Mouse (Mus musculus): ENCODE results near the gene Gm6899.

DNA sequence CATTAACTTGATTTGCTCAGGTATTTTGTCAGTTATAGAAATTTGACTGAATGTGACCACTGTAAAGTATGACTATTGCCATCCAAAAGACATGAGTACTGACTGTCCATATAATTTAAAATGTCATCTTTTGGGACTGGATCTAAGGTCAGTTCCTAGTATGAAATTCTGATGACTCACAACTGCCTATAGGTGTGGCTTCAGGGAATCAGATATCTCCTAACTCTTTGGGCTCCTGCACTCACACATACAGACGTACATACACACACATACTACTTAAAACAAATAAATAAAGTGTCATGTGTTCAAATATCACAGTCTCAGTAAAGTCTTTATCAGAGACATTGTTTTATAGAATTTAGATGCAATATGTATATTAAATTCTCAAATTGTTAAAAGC is 5.8 kb downstream of the Gm6899 start:
- TF ChIP-seq POLR2A (IDR thresholded peaks at IDR 0.05; ENCODE audit: insufficient read depth, low read length): no peak
- no peak for TF ChIP-seq EP300 (IDR thresholded peaks at IDR 0.05; ENCODE audit: insufficient read depth, low read depth, low read length)
- TF ChIP-seq CTCF (IDR thresholded peaks at IDR 0.05; ENCODE audit: low read depth, low read length): no peak
